Mouse (Mus musculus) hindbrain, embryonic 14.5 days (tissue): ENCODE measurements around the gene Sord. TPM values are rescaled to one million over a fixed set of nuclear protein-coding genes. Genes with fewer than 3 reads are reported as not detected.

Experiments
- ATAC-seq: fragments of 200-750 bp; cut with Nextera tagmentation; 2 replicates; pipeline ENCODE4 v1.8.0; 2017; ENCODE audit warnings: moderate number of reproducible peaks, mild to moderate bottlenecking, moderate TSS enrichment, moderate library complexity; ENCODE audit not compliant: low FRiP score
- DNase-seq: peaks from one replicate; pipeline ENCODE4 v3.0.0-alpha.2; 2015; ENCODE audit warnings: low spot score
- H3K27ac ChIP-seq: fragments of 300-500 bp; sonication (generic); 2 replicates; pipeline ENCODE4 v1.5.1; 2014; ENCODE audit warnings: mild to moderate bottlenecking, moderate library complexity
- H3K27me3 ChIP-seq: fragments of 300-500 bp; sonication (generic); 2 replicates; pipeline ENCODE4 v1.6.1; 2014; ENCODE audit warnings: mild to moderate bottlenecking, low read length, mixed read lengths; ENCODE audit not compliant: control insufficient read depth, insufficient read depth
- H3K36me3 ChIP-seq: fragments of 300-500 bp; sonication (generic); replicated peaks from 2 replicates; pipeline ENCODE4 v1.6.1; 2014; ENCODE audit not compliant: control insufficient read depth, insufficient read depth
- H3K4me1 ChIP-seq: fragments of 300-500 bp; sonication (generic); replicated peaks from 2 replicates; pipeline ENCODE4 v1.6.1; 2014; ENCODE audit warnings: antibody characterized with exemption, low read length, mixed read lengths; ENCODE audit not compliant: control insufficient read depth, insufficient read depth
- H3K4me2 ChIP-seq: fragments of 300-500 bp; sonication (generic); replicated peaks from 2 replicates; pipeline ENCODE4 v1.6.1; 2014; ENCODE audit warnings: mild to moderate bottlenecking, moderate library complexity
- H3K4me3 ChIP-seq: fragments of 300-500 bp; sonication (generic); replicated peaks from 2 replicates; pipeline ENCODE4 v1.5.1; 2014; ENCODE audit warnings: mild to moderate bottlenecking, low read length
- H3K9ac ChIP-seq: fragments of 300-500 bp; sonication (generic); 2 replicates; pipeline ENCODE4 v1.6.1; 2014
- H3K9me3 ChIP-seq: fragments of 300-500 bp; sonication (generic); 2 replicates; pipeline ENCODE4 v1.6.1; 2016; ENCODE audit warnings: low read length; ENCODE audit not compliant: control insufficient read depth
- WGBS: fragments of 180-500 bp; shearing (Covaris S2); extraction: QIAGEN DNeasy Blood & Tissue Kit; methylation state at CpG from one replicate; pipeline ENCODE4 v1.1.7; 2014; 5-methylcytosine and 5-hydroxymethylcytosine counted together
- polyA plus RNA-seq: library from polyadenylated mRNA; unstranded; fragments of >200 nt; fragmentation: Nextera tagmentation; extraction: Ambion mirVana; gene quantifications from 2 replicates; pipeline ENCODE4 v1.2.1, GENCODE M21; 2014

The Sord gene
- polyA plus RNA-seq, 1 experiment from 2014 or later: 25.6 TPM

GRCm38 (mm10) chr2:122255997-122256396, 21.4 kb downstream of the Sord start:
- no peak for ATAC-seq
- H3K4me3 ChIP-seq: no peak overlapping the region
- H3K36me3 ChIP-seq: no peaks in the 10 kb centered on the region
- 93% methylated on average over 5 of the region's 5 CpGs for WGBS
- no peak overlapping the region for H3K27ac ChIP-seq
- no peaks in the 10 kb centered on the region for H3K27me3 ChIP-seq
- no peaks in the 10 kb centered on the region for H3K4me1 ChIP-seq
- no peak overlapping the region for H3K4me2 ChIP-seq
- H3K9ac ChIP-seq: no peak overlapping the region
- H3K9me3 ChIP-seq: no peaks in the 10 kb centered on the region
- no peak for DNase-seq

DNA sequence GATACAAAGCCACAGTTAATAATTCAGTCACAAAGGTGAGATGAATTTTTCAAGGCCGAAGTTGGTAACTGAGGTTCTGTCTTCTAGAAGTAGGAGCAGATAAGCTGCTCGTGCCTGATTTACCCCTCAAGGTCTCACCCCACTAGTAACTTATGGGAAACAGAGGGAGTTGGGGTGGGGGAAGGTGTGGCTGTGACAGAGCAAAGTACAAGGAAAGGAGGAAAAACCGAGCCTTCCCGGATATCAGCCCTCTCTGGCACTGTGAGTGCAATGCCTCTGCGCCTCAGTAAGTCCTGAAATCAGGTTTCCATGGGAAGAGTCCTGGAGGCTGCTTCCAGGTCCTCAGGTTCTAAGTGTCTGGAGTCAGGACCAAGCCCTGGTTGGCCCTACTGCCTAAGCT, 26.2 kb downstream of the Sord start:
- no peak overlapping the region for H3K27ac ChIP-seq
- WGBS: 95% methylated on average over 5 of the region's 5 CpGs
- DNase-seq (no peak), ATAC-seq (no peak)
- H3K27me3 ChIP-seq: no peaks in the 10 kb centered on the region
- H3K9me3 ChIP-seq: no peaks in the 10 kb centered on the region
- peaks cover 8% of the 10 kb centered on the region; the same call in 1 of the 2 replicates for H3K4me1 ChIP-seq
- no peak overlapping the region for H3K4me2 ChIP-seq
- H3K4me3 ChIP-seq: no peak overlapping the region
- no peaks in the 10 kb centered on the region for H3K36me3 ChIP-seq
- no peak overlapping the region for H3K9ac ChIP-seq

GRCm38 (mm10) chr2:122264690-122265089, 30.1 kb downstream of the Sord start:
- WGBS: 62% methylated on average over 3 of the region's 3 CpGs
- ATAC-seq (peak; percentile 72), DNase-seq (peak; percentile 68)
- H3K4me3 ChIP-seq: no peak overlapping the region
- no peak overlapping the region for H3K27ac ChIP-seq
- H3K9ac ChIP-seq: no peak overlapping the region
- no peak overlapping the region for H3K4me2 ChIP-seq
- no peaks in the 10 kb centered on the region for H3K27me3 ChIP-seq
- peaks cover 8% of the 10 kb centered on the region; the same call in 1 of the 2 replicates for H3K4me1 ChIP-seq
- H3K36me3 ChIP-seq: no peaks in the 10 kb centered on the region
- H3K9me3 ChIP-seq: no peaks in the 10 kb centered on the region

DNA sequence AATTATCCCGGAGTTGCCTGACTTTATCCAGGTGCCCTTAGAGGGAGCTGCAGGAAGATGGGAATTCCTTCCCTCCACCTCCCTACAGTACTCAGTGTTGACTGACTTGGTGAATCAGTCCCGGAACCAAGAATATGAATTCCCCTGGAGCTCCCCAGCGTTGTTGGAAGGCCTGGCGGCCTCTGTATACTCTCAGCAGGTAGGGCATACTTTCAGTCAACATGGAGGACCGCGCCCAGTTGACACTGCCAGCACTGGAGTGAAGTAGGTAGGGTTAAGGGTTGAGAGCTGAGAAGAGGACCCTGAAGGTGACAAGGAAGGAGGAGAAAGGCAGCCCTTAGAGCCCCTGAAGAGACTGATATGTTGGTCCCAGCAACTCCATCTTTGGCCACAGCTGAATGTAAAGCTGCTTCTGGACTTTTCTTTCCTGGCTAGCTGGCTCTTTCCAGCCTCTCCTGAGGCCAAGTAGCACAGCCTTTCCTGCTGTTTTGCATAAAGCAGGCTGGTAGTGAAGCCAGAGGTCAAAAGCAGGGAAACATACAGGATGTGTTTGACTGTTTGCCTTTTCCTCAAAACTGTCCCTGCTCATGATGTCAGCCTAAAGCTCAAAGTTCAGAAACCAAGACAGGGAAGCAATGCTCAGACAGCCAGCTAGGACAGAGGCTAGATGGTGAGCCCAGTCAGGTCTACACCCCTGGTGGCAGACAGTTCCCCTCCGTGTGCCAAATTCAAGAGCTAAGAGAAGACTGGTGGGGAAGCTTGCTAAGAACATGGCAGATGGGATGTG, 32.1 kb downstream of the Sord start:
- peaks cover 8% of the 10 kb centered on the region; the same call in 1 of the 2 replicates for H3K4me1 ChIP-seq
- no peak overlapping the region for H3K9ac ChIP-seq
- no peaks in the 10 kb centered on the region for H3K9me3 ChIP-seq
- H3K27ac ChIP-seq: no peak overlapping the region
- H3K27me3 ChIP-seq: no peaks in the 10 kb centered on the region
- no peak overlapping the region for H3K4me3 ChIP-seq
- WGBS: 95% methylated on average over 7 of the region's 7 CpGs
- no peaks in the 10 kb centered on the region for H3K36me3 ChIP-seq
- ATAC-seq (no peak), DNase-seq (no peak)
- H3K4me2 ChIP-seq: no peak overlapping the region

DNA sequence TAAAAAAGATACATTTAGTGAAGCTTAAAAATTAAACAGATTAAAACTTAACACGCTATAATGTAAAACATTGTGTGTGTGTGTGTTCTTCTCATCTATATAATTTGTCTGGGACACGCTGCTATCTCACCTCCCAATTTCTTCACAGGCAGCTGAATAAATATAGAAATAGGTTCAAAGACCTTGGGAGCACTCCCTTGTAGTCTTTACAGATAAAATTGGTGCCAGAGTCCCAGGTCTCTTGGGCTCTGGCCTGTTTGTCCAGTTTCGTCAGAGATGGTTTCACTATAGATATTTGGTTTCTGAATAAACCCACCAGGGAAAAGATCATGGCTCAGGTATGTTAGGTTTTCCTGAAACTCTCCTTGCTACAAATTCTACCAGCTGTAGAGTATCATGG, 44.2 kb downstream of the Sord start:
- ATAC-seq: no peak
- H3K9me3 ChIP-seq: no peaks in the 10 kb centered on the region
- H3K4me3 ChIP-seq: no peak overlapping the region
- H3K27me3 ChIP-seq: no peaks in the 10 kb centered on the region
- no peak overlapping the region for H3K27ac ChIP-seq
- H3K4me1 ChIP-seq: no peaks in the 10 kb centered on the region
- DNase-seq: no peak
- no peak overlapping the region for H3K4me2 ChIP-seq
- no peak overlapping the region for H3K9ac ChIP-seq
- WGBS: 97% methylated on average over 3 of the region's 3 CpGs
- no peaks in the 10 kb centered on the region for H3K36me3 ChIP-seq

GRCm38 (mm10) chr2:122284091-122284490, 49.5 kb downstream of the Sord start:
- no peak overlapping the region for H3K4me3 ChIP-seq
- no peaks in the 10 kb centered on the region for H3K36me3 ChIP-seq
- no peaks in the 10 kb centered on the region for H3K9me3 ChIP-seq
- DNase-seq: no peak
- no peak overlapping the region for H3K9ac ChIP-seq
- no peak overlapping the region for H3K4me2 ChIP-seq
- WGBS: 88% methylated on average over 9 of the region's 9 CpGs
- no peak overlapping the region for H3K27ac ChIP-seq
- ATAC-seq: no peak
- no peaks in the 10 kb centered on the region for H3K4me1 ChIP-seq
- H3K27me3 ChIP-seq: no peaks in the 10 kb centered on the region

DNA sequence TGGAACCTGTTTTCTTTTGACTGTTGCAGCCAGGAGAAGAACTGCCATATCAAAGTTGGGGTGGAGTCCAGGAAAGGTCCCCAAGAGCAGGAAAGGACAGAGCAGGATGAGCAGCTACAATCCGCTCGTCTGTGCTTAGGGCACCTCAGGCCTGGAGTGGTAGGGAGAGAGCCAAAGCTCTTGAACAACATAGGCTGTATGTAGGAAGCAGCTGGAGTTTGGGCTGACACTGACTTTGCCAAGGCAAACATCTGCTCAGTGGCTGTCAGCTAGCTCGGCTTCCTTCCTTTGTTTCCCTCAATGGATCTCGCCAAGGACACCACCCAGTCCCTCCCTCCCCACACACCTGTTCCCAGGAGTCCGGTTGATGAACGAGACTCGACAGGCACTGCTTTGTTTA, 51.6 kb downstream of the Sord start:
- ATAC-seq: no peak

DNA sequence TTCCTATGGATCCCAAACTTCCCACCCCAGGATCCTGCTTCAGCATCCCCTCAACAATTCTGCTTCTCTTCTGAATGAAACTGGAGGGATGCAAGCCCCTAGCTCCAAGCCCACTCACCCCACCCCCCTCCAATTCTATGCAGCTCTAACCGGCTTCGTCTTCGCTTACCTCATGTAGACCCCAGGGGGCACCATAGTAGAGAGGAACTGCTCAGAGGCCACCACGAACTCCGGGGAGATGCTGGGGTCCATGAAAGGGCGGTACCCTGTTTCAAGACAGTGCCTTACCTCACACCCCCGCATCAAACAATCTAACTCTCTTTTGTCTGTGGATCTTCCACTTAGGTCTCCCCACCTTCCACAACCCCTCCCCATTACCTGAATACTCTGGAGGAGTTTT, 60.4 kb downstream of the Sord start:
- Histone ChIP-seq H3K4me2 (no peak overlapping the region), H3K4me3 (no peak overlapping the region), H3K36me3 (no peaks in the 10 kb centered on the region), H3K27me3 (peaks cover 64% of the 10 kb centered on the region), H3K27ac (no peak overlapping the region), H3K9ac (no peak overlapping the region), H3K4me1 (peaks cover 20% of the 10 kb centered on the region), H3K9me3 (no peaks in the 10 kb centered on the region)
- 3% methylated on average over 7 of the region's 7 CpGs for WGBS
- DNase-seq (no peak), ATAC-seq (no peak)

More for the DNA sequence above, 51.6 kb downstream of the Sord start:
- H3K27me3 ChIP-seq: no peaks in the 10 kb centered on the region
- no peaks in the 10 kb centered on the region for H3K4me1 ChIP-seq
- H3K9me3 ChIP-seq: no peaks in the 10 kb centered on the region
- no peak overlapping the region for H3K4me2 ChIP-seq
- DNase-seq: no peak
- no peak overlapping the region for H3K4me3 ChIP-seq
- WGBS: 53% methylated on average over 7 of the region's 7 CpGs
- H3K27ac ChIP-seq: no peak overlapping the region
- H3K9ac ChIP-seq: no peak overlapping the region
- H3K36me3 ChIP-seq: no peaks in the 10 kb centered on the region

DNA sequence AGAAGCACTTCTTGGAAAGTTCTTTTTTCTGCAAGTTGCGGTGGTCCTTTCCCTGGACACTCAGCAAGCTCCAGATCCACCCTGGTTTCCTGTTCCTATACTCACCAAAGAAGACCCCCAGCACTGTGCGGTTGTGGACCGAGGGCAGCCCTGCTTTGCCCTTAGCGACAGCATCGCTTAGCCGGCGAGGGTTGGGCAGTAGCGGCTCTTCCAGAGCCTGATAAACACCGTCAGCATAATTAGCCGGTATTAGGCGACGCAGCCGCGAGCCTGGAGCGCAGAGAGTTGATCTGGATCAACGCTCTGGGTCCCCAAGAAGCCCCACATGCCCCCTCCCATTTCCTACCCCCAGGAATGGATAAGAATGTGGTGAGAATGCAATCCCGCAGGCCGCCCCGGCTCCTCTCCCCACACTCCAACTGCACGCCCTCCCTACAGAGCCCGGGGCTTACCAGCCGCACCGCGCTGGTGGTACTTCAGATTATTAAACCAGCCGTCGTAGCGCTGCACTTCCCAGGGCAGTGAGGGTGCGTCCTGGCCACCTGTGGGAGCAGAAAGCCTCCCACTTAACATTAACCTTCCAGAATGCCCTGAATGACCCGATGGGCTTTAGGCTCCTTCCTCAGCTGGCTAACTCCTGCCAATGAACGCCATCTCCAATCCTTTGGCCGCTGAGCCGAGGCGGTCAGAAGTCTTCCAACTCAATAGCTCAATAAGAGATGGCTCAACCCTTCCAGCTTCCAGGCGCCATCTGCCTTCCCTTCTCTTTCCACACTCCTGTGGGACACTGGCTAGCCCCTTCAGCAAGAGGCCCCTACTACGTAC, 62.9 kb downstream of the Sord start:
- DNase-seq (no peak), ATAC-seq (no peak)
- H3K27ac ChIP-seq: no peak overlapping the region
- WGBS: under 1% methylated on average over 35 of the region's 35 CpGs
- H3K9me3 ChIP-seq: no peaks in the 10 kb centered on the region
- H3K36me3 ChIP-seq: no peaks in the 10 kb centered on the region
- peaks cover 33% of the 10 kb centered on the region for H3K4me1 ChIP-seq
- peak overlapping the region; percentile 46 for H3K4me2 ChIP-seq
- peaks cover 89% of the 10 kb centered on the region for H3K27me3 ChIP-seq
- peak overlapping the region; percentile 18 for H3K4me3 ChIP-seq
- H3K9ac ChIP-seq: no peak overlapping the region
